Mouse (Mus musculus) heart, embryonic 13.5 days (tissue): Measurements from ENCODE around the gene Dock3. TPM values are rescaled to one million over a fixed set of nuclear protein-coding genes. Genes with fewer than 3 reads are reported as not detected.
A peak's percentile ranks its signal among the peaks of the same experiment; 100 is the strongest.

ENCODE experiments used
- ATAC-seq: fragments of 200-750 bp; cut with Nextera tagmentation; 2 replicates; pipeline ENCODE4 v1.8.0; 2017; ENCODE audit warnings: moderate TSS enrichment; ENCODE audit not compliant: insufficient number of reproducible peaks, low FRiP score, low TSS enrichment; ENCODE audit errors: extremely low read depth
- H3K27ac ChIP-seq: fragments of 300-500 bp; sonication (generic); replicated peaks from 2 replicates; pipeline ENCODE4 v1.5.1; 2015; ENCODE audit warnings: moderate library complexity, mild to moderate bottlenecking, inconsistent platforms
- H3K27me3 ChIP-seq: fragments of 300-500 bp; sonication (generic); replicated peaks from 2 replicates; pipeline ENCODE4 v1.6.1; 2015; ENCODE audit warnings: mild to moderate bottlenecking, inconsistent platforms
- H3K36me3 ChIP-seq: fragments of 300-500 bp; sonication (generic); 2 replicates; pipeline ENCODE4 v1.6.1; 2015; ENCODE audit warnings: mild to moderate bottlenecking, inconsistent platforms
- H3K4me1 ChIP-seq: fragments of 300-500 bp; sonication (generic); 2 replicates; pipeline ENCODE4 v1.6.1; 2015; ENCODE audit warnings: inconsistent platforms
- H3K4me2 ChIP-seq: fragments of 300-500 bp; sonication (generic); 2 replicates; pipeline ENCODE4 v1.6.1; 2015; ENCODE audit warnings: inconsistent platforms, mild to moderate bottlenecking, moderate library complexity
- H3K4me3 ChIP-seq: fragments of 300-500 bp; sonication (generic); 2 replicates; pipeline ENCODE4 v1.5.1; 2015; ENCODE audit warnings: moderate library complexity, mild to moderate bottlenecking, inconsistent platforms
- H3K9ac ChIP-seq: fragments of 300-500 bp; sonication (generic); 2 replicates; pipeline ENCODE4 v1.6.1; 2015; ENCODE audit warnings: inconsistent platforms, mild to moderate bottlenecking, moderate library complexity
- H3K9me3 ChIP-seq: fragments of 300-500 bp; sonication (generic); 2 replicates; pipeline ENCODE4 v1.6.1; 2016; ENCODE audit warnings: inconsistent platforms
- WGBS: fragments of 180-500 bp; shearing (Covaris S2); methylation state at CpG from one replicate; pipeline ENCODE4 v1.1.7; 2015; ENCODE audit warnings: mixed read lengths; 5-methylcytosine and 5-hydroxymethylcytosine counted together
- polyA plus RNA-seq: library from polyadenylated mRNA; unstranded; fragments of >200 nt; fragmentation: Nextera tagmentation; extraction: Ambion mirVana; gene quantifications from 2 replicates; pipeline ENCODE4 v1.2.1, GENCODE M21; 2015

Dock3 gene
- 0.29 and 0.61 TPM in 2 replicates for polyA plus RNA-seq

DNA sequence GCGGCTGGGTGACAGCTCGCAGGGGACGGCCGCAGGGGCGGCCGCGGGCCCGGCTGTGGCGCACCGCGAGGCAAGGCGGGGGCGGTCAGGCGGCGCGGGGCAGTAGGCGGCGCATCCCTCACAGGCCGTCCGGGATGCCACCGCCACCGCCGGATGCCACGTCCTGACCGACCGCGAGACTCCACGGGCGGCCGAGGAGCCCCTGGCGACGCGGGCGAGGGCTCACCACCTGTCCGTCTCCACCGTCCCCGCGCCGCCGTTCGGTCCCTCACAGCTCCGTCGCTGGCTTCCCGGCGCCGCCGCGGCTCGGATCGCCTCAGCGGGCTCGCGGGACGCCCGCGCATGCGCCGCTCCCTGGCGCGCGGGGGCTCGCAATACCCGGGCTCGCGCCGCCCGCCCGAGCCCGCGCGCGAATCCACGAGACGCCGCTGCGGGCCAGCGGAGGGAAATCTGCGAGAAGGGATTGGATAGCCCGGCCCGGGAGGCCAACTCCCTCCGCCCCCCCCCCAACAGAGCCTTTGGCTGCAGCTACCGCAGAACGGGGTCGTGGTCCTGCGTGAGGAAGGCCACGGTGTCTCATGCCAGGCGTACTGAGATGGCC, at the start of gene Dock3:
Gene Dock3, minus strand, starts transcription at position 371 of the 601 bp plus-strand sequence.
- Histone ChIP-seq H3K4me3 (peak within 1 kb of the TSS; percentile 64), H3K4me2 (peak within 1 kb of the TSS; percentile 97), H3K9ac (peak within 1 kb of the TSS; percentile 73), H3K36me3 (no peaks in the 10 kb centered on the region), H3K9me3 (no peaks in the 10 kb centered on the region), H3K27me3 (peaks cover 95% of the 10 kb centered on the region), H3K27ac (no peak within 1 kb of the TSS), H3K4me1 (peaks cover 9% of the 10 kb centered on the region)
- ATAC-seq, result 0 out of 2 replicates have a peak, but pooled peaks have one; percentile 8
- under 1% methylated on average over 62 of the region's 87 CpGs for WGBS

GRCm38 (mm10) chr9:107280322-107281027, 48.8 kb upstream of the Dock3 start:
- no peaks in the 10 kb centered on the region for H3K36me3 ChIP-seq
- peak overlapping the region; percentile 63 for H3K9ac ChIP-seq
- WGBS, result 36% methylated on average over 13 of the region's 13 CpGs
- ATAC-seq, result no peak
- H3K4me2 ChIP-seq, result peak overlapping the region; percentile 56
- no peaks in the 10 kb centered on the region for H3K9me3 ChIP-seq
- 0 out of 2 replicates have a peak, but pooled peaks cover 4% of the 10 kb centered on the region for H3K27me3 ChIP-seq
- 0 out of 2 replicates have a peak overlapping the region, but pooled peaks have one; percentile 5 for H3K27ac ChIP-seq
- H3K4me1 ChIP-seq, result peaks cover 26% of the 10 kb centered on the region
- peak overlapping the region; percentile 27; the same call in 1 of the 2 replicates for H3K4me3 ChIP-seq

DNA sequence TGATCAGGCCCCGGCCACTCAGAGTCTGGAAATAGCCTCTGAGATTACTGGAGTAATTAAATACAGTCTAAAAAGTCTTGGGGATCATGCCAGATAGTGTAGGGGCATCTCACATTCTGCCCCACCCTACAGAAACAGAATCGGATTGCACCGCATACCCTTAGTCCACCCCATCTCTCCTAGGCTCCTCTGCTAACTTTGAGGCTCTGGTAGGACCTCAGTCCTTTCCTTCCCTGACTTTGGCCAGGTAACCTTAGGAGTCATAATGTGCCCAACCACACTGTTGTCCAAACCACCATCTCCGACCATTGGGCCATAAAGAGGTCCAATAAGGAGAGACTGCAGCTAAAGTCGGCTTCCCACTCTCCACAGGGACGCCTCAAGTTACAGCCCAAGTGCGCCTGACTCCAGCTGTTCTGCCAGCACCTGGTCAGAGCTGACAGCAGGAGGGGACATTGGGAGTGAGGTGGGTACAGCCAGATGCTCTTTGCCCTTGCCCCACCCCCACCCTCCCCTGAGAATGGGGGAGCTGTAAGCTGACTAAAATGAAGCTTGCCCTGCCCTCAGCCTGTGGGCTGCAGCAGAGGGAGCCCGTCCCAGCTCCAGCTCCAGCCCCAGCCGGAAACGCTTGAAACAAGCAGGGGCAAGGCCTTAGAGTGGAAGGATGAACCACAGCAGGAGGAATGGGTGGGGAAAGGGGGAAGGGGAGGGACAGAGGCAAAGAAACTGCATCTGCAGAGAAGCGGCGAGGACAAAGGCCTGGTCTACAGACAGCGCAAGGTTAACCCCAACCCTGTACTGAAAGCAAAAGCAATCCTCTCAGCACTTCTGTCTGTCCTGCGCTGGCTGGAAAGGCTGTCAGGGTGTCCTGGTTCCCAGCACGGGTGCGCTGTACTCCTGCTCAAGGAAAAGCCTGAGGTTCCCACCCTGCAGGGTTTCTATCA, 47.9 kb upstream of the Dock3 start:
- H3K27ac ChIP-seq, result peak overlapping the region; percentile 5; the same call in 1 of the 2 replicates
- H3K36me3 ChIP-seq, result no peaks in the 10 kb centered on the region
- H3K4me3 ChIP-seq, result peak overlapping the region; percentile 27
- H3K4me2 ChIP-seq, result peak overlapping the region; percentile 56
- WGBS, result 27% methylated on average over 16 of the region's 16 CpGs
- H3K27me3 ChIP-seq, result 0 out of 2 replicates have a peak, but pooled peaks cover 4% of the 10 kb centered on the region
- peak overlapping the region; percentile 63 for H3K9ac ChIP-seq
- no peaks in the 10 kb centered on the region for H3K9me3 ChIP-seq
- H3K4me1 ChIP-seq, result peaks cover 26% of the 10 kb centered on the region
- no peak for ATAC-seq

DNA sequence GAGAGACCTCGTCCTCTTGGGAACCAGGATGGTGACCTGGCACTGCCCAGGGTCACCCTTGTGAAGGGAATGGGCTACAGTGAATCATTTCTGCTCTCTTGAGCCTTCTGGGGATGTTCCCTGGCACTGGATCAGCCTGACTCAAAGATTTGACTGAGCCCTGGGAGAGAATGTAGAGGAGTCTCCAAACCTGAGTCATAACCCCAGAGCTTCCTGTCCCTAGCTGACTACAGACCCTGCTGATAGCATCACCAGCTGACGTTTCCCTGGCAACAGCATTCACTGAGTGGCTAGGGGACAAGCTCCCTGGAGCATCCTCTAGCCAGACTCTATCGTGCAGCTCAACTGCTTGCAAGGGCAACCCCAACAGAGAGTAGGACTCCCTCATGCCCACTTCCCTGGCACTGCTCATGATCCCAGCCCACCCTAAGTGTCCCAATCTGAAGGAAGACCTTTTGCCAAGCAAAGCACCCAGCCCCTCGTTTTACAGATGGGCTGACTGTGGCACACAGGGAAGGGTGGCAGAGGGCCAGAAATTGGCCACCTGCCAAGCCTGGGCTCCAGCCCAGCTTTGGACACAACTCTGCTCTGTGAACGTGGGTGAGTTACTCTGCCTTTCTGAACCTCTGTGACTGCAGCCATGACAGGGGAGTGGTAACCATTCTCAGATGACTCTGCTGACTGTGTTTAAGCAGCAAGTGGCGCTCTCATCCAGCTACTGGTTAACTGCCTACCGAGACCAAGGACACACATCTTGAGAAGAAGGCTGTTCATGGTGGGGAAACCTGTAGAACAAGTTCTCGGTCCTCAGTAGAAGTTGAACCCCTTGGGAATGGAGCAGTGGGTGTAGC, 47.0 kb upstream of the Dock3 start:
- ATAC-seq, result 0 out of 2 replicates have a peak, but pooled peaks have one; percentile 5
- Histone ChIP-seq H3K36me3 (no peaks in the 10 kb centered on the region), H3K4me3 (no peak overlapping the region), H3K27ac (no peak overlapping the region), H3K4me1 (peaks cover 26% of the 10 kb centered on the region), H3K9me3 (no peaks in the 10 kb centered on the region), H3K9ac (no peak overlapping the region), H3K27me3 (0 out of 2 replicates have a peak, but pooled peaks cover 4% of the 10 kb centered on the region), H3K4me2 (no peak overlapping the region)
- WGBS, result 44% methylated on average over 8 of the region's 8 CpGs

DNA sequence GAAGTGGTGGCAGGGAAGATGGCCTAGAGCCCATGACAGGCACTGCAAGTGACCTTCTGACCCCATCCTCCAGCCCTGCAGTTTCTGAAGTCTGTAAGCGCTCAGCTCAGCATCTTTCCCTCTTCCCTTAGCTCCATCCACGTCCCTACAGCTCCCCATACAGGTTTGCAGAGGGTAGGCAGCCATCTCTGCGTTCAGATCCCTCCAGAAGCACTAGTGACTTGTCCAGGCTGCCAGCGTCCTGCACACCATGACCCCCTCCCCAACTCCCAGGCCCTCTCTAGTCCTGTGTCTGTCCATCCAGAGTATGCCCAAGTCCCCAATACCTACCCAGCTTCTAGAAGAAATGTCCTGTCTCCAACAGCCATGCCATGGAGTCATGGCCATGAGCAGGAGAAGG, 46.4 kb upstream of the Dock3 start:
- ATAC-seq, result no peak
- WGBS, result 55% methylated on average over 4 of the region's 4 CpGs
- H3K4me3 ChIP-seq, result no peak overlapping the region

DNA sequence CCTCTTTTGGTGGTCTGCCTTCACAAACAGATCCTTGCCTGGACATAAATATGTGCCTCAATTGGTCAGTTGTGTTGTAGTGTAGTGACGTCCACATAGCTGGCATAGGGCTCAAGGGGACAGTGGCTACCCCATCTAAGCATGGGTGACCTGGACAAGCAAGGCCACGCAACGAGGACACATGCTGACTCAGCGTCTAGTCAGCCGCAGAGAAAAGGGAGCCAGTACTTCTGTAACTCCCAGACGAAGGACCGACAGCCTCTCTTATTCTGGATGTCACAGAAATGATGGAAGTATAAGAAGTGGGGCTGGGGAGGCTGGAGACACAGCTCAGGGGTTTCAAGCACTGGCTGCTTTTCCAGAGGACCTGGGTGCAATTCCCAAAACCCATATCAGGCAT, 45.9 kb upstream of the Dock3 start:
- WGBS, result 82% methylated on average over 7 of the region's 7 CpGs
- ATAC-seq, result no peak
- H3K4me2 ChIP-seq, result no peak overlapping the region

More for the DNA sequence above, 46.4 kb upstream of the Dock3 start:
- Histone ChIP-seq H3K4me2 (no peak overlapping the region), H3K9me3 (no peaks in the 10 kb centered on the region), H3K27ac (no peak overlapping the region), H3K9ac (no peak overlapping the region), H3K4me1 (peaks cover 28% of the 10 kb centered on the region), H3K27me3 (0 out of 2 replicates have a peak, but pooled peaks cover 4% of the 10 kb centered on the region), H3K36me3 (no peaks in the 10 kb centered on the region)

GRCm38 (mm10) chr9:107275710-107276109, 44.0 kb upstream of the Dock3 start:
- no peak overlapping the region for H3K4me3 ChIP-seq
- H3K4me1 ChIP-seq, result peaks cover 42% of the 10 kb centered on the region
- 0 out of 2 replicates have a peak, but pooled peaks cover 4% of the 10 kb centered on the region for H3K27me3 ChIP-seq
- WGBS, result 86% methylated on average over 5 of the region's 5 CpGs
- no peak overlapping the region for H3K27ac ChIP-seq
- no peaks in the 10 kb centered on the region for H3K9me3 ChIP-seq
- H3K4me2 ChIP-seq, result no peak overlapping the region
- no peak overlapping the region for H3K9ac ChIP-seq
- no peak for ATAC-seq
- no peaks in the 10 kb centered on the region for H3K36me3 ChIP-seq

More for the DNA sequence above, 45.9 kb upstream of the Dock3 start:
- H3K27me3 ChIP-seq, result 0 out of 2 replicates have a peak, but pooled peaks cover 4% of the 10 kb centered on the region
- H3K9ac ChIP-seq, result no peak overlapping the region
- no peaks in the 10 kb centered on the region for H3K36me3 ChIP-seq
- peaks cover 30% of the 10 kb centered on the region for H3K4me1 ChIP-seq
- H3K9me3 ChIP-seq, result no peaks in the 10 kb centered on the region
- H3K4me3 ChIP-seq, result no peak overlapping the region
- no peak overlapping the region for H3K27ac ChIP-seq

GRCm38 (mm10) chr9:107274751-107275150, 43.0 kb upstream of the Dock3 start:
- Histone ChIP-seq H3K36me3 (no peaks in the 10 kb centered on the region), H3K9ac (no peak overlapping the region), H3K27me3 (0 out of 2 replicates have a peak, but pooled peaks cover 4% of the 10 kb centered on the region), H3K4me3 (no peak overlapping the region), H3K4me1 (peaks cover 33% of the 10 kb centered on the region), H3K9me3 (no peaks in the 10 kb centered on the region), H3K27ac (no peak overlapping the region), H3K4me2 (no peak overlapping the region)
- ATAC-seq, result no peak
- WGBS, result 73% methylated on average over 6 of the region's 6 CpGs

- no peak for ATAC-seq
- H3K27me3 ChIP-seq, result no peaks in the 10 kb centered on the region
- WGBS, result 66% methylated on average over 10 of the region's 10 CpGs
Observed at GRCm38 (mm10) chr9:107273184-107273583, 41.5 kb upstream of the Dock3 start.

DNA sequence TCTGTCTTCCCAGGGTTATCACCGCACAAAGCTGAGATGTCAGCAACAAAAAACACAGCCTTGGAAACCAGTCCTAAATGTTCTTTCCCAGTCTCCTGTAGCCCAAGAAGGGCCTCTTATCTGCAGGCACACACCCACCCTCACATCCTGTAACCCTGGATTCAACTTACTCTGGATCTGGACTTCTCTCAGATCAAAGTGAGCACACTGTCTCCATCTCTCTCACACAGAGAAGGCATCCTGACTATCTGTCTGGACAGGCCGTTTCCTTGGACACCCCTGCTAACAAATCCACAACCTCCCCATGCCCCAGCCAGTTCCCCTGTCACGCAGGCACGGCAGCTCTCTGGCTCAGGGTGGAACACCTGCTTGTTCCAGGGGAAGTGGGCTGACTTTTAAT, 40.6 kb upstream of the Dock3 start:
- Histone ChIP-seq H3K27me3 (no peaks in the 10 kb centered on the region), H3K4me1 (peaks cover 21% of the 10 kb centered on the region), H3K4me3 (no peak overlapping the region), H3K9me3 (no peaks in the 10 kb centered on the region), H3K9ac (no peak overlapping the region), H3K27ac (no peak overlapping the region), H3K4me2 (no peak overlapping the region), H3K36me3 (no peaks in the 10 kb centered on the region)
- no peak for ATAC-seq
- WGBS, result 21% methylated on average over 4 of the region's 4 CpGs

More at GRCm38 (mm10) chr9:107273184-107273583, 41.5 kb upstream of the Dock3 start:
- no peak overlapping the region for H3K27ac ChIP-seq
- H3K4me2 ChIP-seq, result no peak overlapping the region
- peaks cover 21% of the 10 kb centered on the region for H3K4me1 ChIP-seq
- H3K4me3 ChIP-seq, result no peak overlapping the region
- H3K9ac ChIP-seq, result no peak overlapping the region
- no peaks in the 10 kb centered on the region for H3K36me3 ChIP-seq
- H3K9me3 ChIP-seq, result no peaks in the 10 kb centered on the region
